Mouse (Mus musculus): ENCODE measurements around the gene Usf1.

Usf1 gene

GRCm38 (mm10) chr1:171452923-171453322 is 41.8 kb downstream of the Usf1 start:
- DNase-seq (ENCODE audit: low spot score in 2 of 2): no peak

GRCm38 (mm10) chr1:171454926-171455325 is 43.8 kb downstream of the Usf1 start:
- DNase-seq (ENCODE audit: low spot score in 2 of 2): no peak

DNA sequence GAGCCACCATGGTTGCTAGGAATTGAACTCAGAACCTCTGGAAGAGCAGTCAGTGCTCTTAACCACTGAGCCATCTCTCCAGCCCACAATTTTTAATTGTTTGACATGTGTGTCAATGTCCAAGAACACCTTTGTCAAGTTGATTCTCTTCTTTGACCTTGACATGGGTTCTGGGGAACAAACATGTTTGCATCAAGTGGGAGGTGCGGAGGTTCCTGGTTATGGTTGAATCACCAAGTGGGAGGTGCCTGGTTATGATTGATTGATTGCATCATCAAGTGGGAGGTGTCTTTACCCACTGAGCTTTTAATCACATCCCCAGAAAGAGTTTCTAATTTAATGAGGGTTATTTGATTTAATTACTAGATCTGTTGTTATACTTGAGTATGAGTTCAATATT is 46.5 kb downstream of the Usf1 start:
- no peak for DNase-seq (ENCODE audit: low spot score in 2 of 2)

DNA sequence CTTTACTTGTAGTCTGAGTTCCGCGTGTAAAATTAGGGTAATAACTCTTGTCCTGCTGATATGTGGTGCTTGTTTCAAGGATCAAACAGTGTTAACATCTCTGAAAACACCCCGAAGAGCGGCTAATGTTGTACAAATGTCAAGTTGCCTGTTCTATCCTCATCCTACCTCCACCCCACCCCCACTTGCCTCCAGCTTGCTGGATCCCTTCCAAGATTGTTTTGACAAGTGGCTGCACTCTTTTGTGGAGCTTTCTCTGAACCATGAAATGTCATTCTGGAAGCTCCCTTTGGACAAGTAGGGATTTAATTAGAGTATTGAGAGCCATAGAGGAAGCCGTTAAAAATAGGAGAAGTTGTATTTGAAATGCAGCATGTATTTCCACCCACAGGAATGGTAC is 48.7 kb downstream of the Usf1 start:
- DNase-seq (ENCODE audit: low spot score in 2 of 2): no peak

- DNase-seq (ENCODE audit: low spot score in 2 of 2): no peak
Measured at GRCm38 (mm10) chr1:171460551-171461503, 49.7 kb downstream of the Usf1 start.

DNA sequence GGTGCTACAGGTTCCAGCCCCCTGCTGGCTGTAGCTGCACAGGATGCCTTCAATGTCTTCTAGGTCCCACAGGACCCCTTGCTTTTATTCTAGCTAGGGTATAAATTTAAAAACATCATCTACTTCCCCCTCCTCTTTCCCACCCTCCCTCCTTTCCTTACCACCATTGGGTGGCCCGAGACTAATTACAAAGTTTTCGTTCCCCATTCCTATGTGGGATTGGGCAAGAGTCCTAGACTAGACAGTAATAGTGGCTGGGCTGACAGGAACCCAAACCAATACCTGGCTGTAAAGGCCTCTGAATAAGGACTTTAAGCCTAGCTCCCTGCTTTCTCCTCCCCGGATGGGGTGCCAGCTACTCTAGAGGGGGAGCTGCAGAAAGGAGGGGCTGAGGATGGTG is 52.0 kb downstream of the Usf1 start:
- no peak for DNase-seq (ENCODE audit: low spot score in 2 of 2)

- no peak for DNase-seq (ENCODE audit: low spot score in 2 of 2)
Measured at GRCm38 (mm10) chr1:171465749-171466412, 54.8 kb downstream of the Usf1 start.

- no peak for DNase-seq (ENCODE audit: low spot score in 2 of 2)
Measured at GRCm38 (mm10) chr1:171466565-171466964, 55.5 kb downstream of the Usf1 start.

Measured in frontal cortex, postnatal 14 days (tissue).